Mouse (Mus musculus) hindbrain, embryonic 14.5 days (tissue): ENCODE results near the gene Itpkc. TPM values are rescaled to one million over a fixed set of nuclear protein-coding genes. Genes with fewer than 3 reads are reported as not detected.

Experiments
- microRNA counts: library from miRNA; unstranded; fragments of <30 nt; microRNA quantifications from one replicate; lab custom pipeline; 2016
- microRNA-seq: library from miRNA; unstranded; fragments of <30 nt; microRNA quantifications from one replicate; pipeline ENCODE4, GENCODE M21; 2016
- polyA plus RNA-seq: library from polyadenylated mRNA; unstranded; fragments of >200 nt; fragmentation: Nextera tagmentation; extraction: Ambion mirVana; gene quantifications from 2 replicates; pipeline ENCODE4 v1.2.1, GENCODE M21; 2014

The Itpkc gene
- polyA plus RNA-seq, 1 experiment from 2014 or later: 6.5 TPM

MicroRNAs within 50 kb of the gene (microRNA counts, 519-probe panel; counts per million panel counts)
- not detected for microRNA mmu-miR-1191 (lab: Ali Mortazavi, UCI)

Small RNA genes within 50 kb of the gene (microRNA-seq; reads per million reads assigned to microRNA genes)
- 1.1 reads per million for gene Mir1191
- 0.97 reads per million for gene Mir3101

Other genes starting within 250 kb of the Itpkc start
- not detected in 2 replicates for gene Cyp2a12, start 199.6 kb downstream of the Itpkc start, polyA plus RNA-seq
- gene Cyp2f2, start 108.8 kb downstream of the Itpkc start, polyA plus RNA-seq: not detected in 2 replicates
- 0.17 and 0.19 TPM in 2 replicates for gene Cyp2t4, start 74.9 kb downstream of the Itpkc start, polyA plus RNA-seq
- 55.3 and 55.7 TPM in 2 replicates for gene Egln2, start 61.9 kb downstream of the Itpkc start, polyA plus RNA-seq
- gene Rab4b, start 49.8 kb downstream of the Itpkc start, polyA plus RNA-seq: 91.3 and 102 TPM in 2 replicates
- not detected in 2 replicates for gene Gm21983, start 47.6 kb downstream of the Itpkc start, polyA plus RNA-seq
- 24.6 and 28.5 TPM in 2 replicates for gene Mia, start 47.5 kb downstream of the Itpkc start, polyA plus RNA-seq
- 3.4 and 3.5 TPM in 2 replicates for gene BC024978, start 32.9 kb downstream of the Itpkc start, polyA plus RNA-seq
- gene Snrpa, start 32.4 kb downstream of the Itpkc start, polyA plus RNA-seq: 192 and 195 TPM in 2 replicates
- 17.4 and 17.8 TPM in 2 replicates for gene Coq8b, start 4.4 kb upstream of the Itpkc start, polyA plus RNA-seq
- 36.2 and 39.2 TPM in 2 replicates for gene Numbl, start 29.8 kb upstream of the Itpkc start, polyA plus RNA-seq
- 10.4 TPM in 2 replicates for gene Ltbp4, start 109.0 kb upstream of the Itpkc start, polyA plus RNA-seq
- 30.6 and 34.6 TPM in 2 replicates for gene Shkbp1, start 127.4 kb upstream of the Itpkc start, polyA plus RNA-seq
- gene Gm20479, start 128.8 kb upstream of the Itpkc start, polyA plus RNA-seq: not detected in 2 replicates
- gene Sptbn4, start 219.0 kb upstream of the Itpkc start, polyA plus RNA-seq: 4.0 and 4.2 TPM in 2 replicates
- 17.7 and 25.4 TPM in 2 replicates for gene Blvrb, start 219.3 kb upstream of the Itpkc start, polyA plus RNA-seq
- gene Sertad3, start 245.1 kb upstream of the Itpkc start, polyA plus RNA-seq: 8.4 and 9.3 TPM in 2 replicates